Mouse (Mus musculus): ENCODE data around the gene Olfr1179. TPM values are rescaled to one million over a fixed set of nuclear protein-coding genes. Genes with fewer than 3 reads are reported as not detected.
"Not testable (repeated sequence)": the region's sequence is repeated elsewhere in the genome, so short reads cannot be mapped to it uniquely, and the experiment has no call there.

Gene Olfr1179
- total RNA-seq (2014; fragmentation: Nextera tagmentation) (not detected in 2 replicates), total RNA-seq (2017) (not detected in 2 replicates)

- no peak for ATAC-seq (replicated peaks; ENCODE audit: poor library complexity, severe bottlenecking)
Measured at GRCm38 (mm10) chr2:88406353-88406752, at the start of gene Olfr1179. Olfr1179 (minus strand) TSS chr2:88406453.

- ATAC-seq (replicated peaks; ENCODE audit: poor library complexity, severe bottlenecking), result not testable (repeated sequence)
Measured at GRCm38 (mm10) chr2:88454567-88454966, 48.3 kb upstream of the Olfr1179 start, which contains the start of gene Olfr1183. Olfr1183 (plus strand) TSS chr2:88454867.

GRCm38 (mm10) chr2:88449031-88449430 is 42.8 kb upstream of the Olfr1179 start, which contains the start of gene Gm13757:
Gm13757 (minus strand) TSS chr2:88449131.
- no peak for ATAC-seq (replicated peaks; ENCODE audit: poor library complexity, severe bottlenecking)

GRCm38 (mm10) chr2:88426071-88426470 is 19.8 kb upstream of the Olfr1179 start, which contains the start of gene Olfr1181:
Olfr1181 (minus strand) TSS chr2:88426171.
- no peak for ATAC-seq (replicated peaks; ENCODE audit: poor library complexity, severe bottlenecking)

GRCm38 (mm10) chr2:88419051-88419450 is 12.8 kb upstream of the Olfr1179 start, which contains the start of gene Olfr1180:
Olfr1180 (minus strand) TSS chr2:88419151.
- no peak for ATAC-seq (replicated peaks; ENCODE audit: poor library complexity, severe bottlenecking)

- no peak for ATAC-seq (replicated peaks; ENCODE audit: poor library complexity, severe bottlenecking)
Measured at GRCm38 (mm10) chr2:88386762-88387161, 19.5 kb downstream of the Olfr1179 start, which contains the start of gene Olfr1178. Olfr1178 (plus strand) TSS chr2:88387062.

GRCm38 (mm10) chr2:88356304-88356703 is 49.9 kb downstream of the Olfr1179 start:
- ATAC-seq (replicated peaks; ENCODE audit: poor library complexity, severe bottlenecking), result peak; percentile 55; the same call in 1 of the 2 replicates

Other genes starting within 250 kb of the Olfr1179 start
- not detected in 2 replicates for gene Olfr1168, start 224.6 kb downstream of the Olfr1179 start, total RNA-seq (2014; fragmentation: Nextera tagmentation)
- gene Olfr1168, start 224.6 kb downstream of the Olfr1179 start, total RNA-seq (2017), result not detected in 2 replicates
- gene Olfr1170, start 178.1 kb downstream of the Olfr1179 start, total RNA-seq (2014; fragmentation: Nextera tagmentation), result not detected in 2 replicates
- not detected in 2 replicates for gene Olfr1170, start 178.1 kb downstream of the Olfr1179 start, total RNA-seq (2017)
- gene Olfr1173, start 126.6 kb downstream of the Olfr1179 start, total RNA-seq (2014; fragmentation: Nextera tagmentation), result not detected in 2 replicates
- not detected in 2 replicates for gene Olfr1173, start 126.6 kb downstream of the Olfr1179 start, total RNA-seq (2017)
- gene Olfr1174-ps, start 91.3 kb downstream of the Olfr1179 start, total RNA-seq (2014; fragmentation: Nextera tagmentation), result not detected in 2 replicates
- gene Olfr1174-ps, start 91.3 kb downstream of the Olfr1179 start, total RNA-seq (2017), result not detected in 2 replicates
- not detected in 2 replicates for gene Olfr1175-ps, start 79.2 kb downstream of the Olfr1179 start, total RNA-seq (2014; fragmentation: Nextera tagmentation)
- not detected in 2 replicates for gene Olfr1175-ps, start 79.2 kb downstream of the Olfr1179 start, total RNA-seq (2017)
- gene Olfr1176, start 69.7 kb downstream of the Olfr1179 start, total RNA-seq (2014; fragmentation: Nextera tagmentation), result not detected in 2 replicates
- gene Olfr1176, start 69.7 kb downstream of the Olfr1179 start, total RNA-seq (2017), result not detected in 2 replicates
- not detected in 2 replicates for gene Olfr1177-ps, start 60.0 kb downstream of the Olfr1179 start, total RNA-seq (2014; fragmentation: Nextera tagmentation)
- not detected in 2 replicates for gene Olfr1177-ps, start 60.0 kb downstream of the Olfr1179 start, total RNA-seq (2017)
- gene Olfr1178, start 19.4 kb downstream of the Olfr1179 start, total RNA-seq (2014; fragmentation: Nextera tagmentation), result not detected in 2 replicates
- gene Olfr1178, start 19.4 kb downstream of the Olfr1179 start, total RNA-seq (2017), result not detected in 2 replicates
- gene Olfr1180, start 12.7 kb upstream of the Olfr1179 start, total RNA-seq (2014; fragmentation: Nextera tagmentation), result not detected in 2 replicates
- not detected in 2 replicates for gene Olfr1180, start 12.7 kb upstream of the Olfr1179 start, total RNA-seq (2017)
- gene Olfr1181, start 19.7 kb upstream of the Olfr1179 start, total RNA-seq (2014; fragmentation: Nextera tagmentation), result not detected in 2 replicates
- not detected in 2 replicates for gene Olfr1181, start 19.7 kb upstream of the Olfr1179 start, total RNA-seq (2017)
- not detected in 2 replicates for gene Gm13757, start 42.7 kb upstream of the Olfr1179 start, total RNA-seq (2014; fragmentation: Nextera tagmentation)
- gene Gm13757, start 42.7 kb upstream of the Olfr1179 start, total RNA-seq (2017), result not detected in 2 replicates
- not detected in 2 replicates for gene Olfr1183, start 48.4 kb upstream of the Olfr1179 start, total RNA-seq (2014; fragmentation: Nextera tagmentation)
- not detected in 2 replicates for gene Olfr1183, start 48.4 kb upstream of the Olfr1179 start, total RNA-seq (2017)
- not detected in 2 replicates for gene Olfr1184, start 77.1 kb upstream of the Olfr1179 start, total RNA-seq (2014; fragmentation: Nextera tagmentation)
- not detected in 2 replicates for gene Olfr1184, start 77.1 kb upstream of the Olfr1179 start, total RNA-seq (2017)
- not detected in 2 replicates for gene Olfr1185-ps1, start 86.9 kb upstream of the Olfr1179 start, total RNA-seq (2014; fragmentation: Nextera tagmentation)
- not detected in 2 replicates for gene Olfr1185-ps1, start 86.9 kb upstream of the Olfr1179 start, total RNA-seq (2017)
- not detected in 2 replicates for gene Olfr1186, start 112.1 kb upstream of the Olfr1179 start, total RNA-seq (2014; fragmentation: Nextera tagmentation)
- gene Olfr1186, start 112.1 kb upstream of the Olfr1179 start, total RNA-seq (2017), result not detected in 2 replicates
- not detected in 2 replicates for gene Olfr1188, start 150.5 kb upstream of the Olfr1179 start, total RNA-seq (2014; fragmentation: Nextera tagmentation)
- not detected in 2 replicates for gene Olfr1188, start 150.5 kb upstream of the Olfr1179 start, total RNA-seq (2017)
- not detected in 2 replicates for gene Olfr1189, start 180.0 kb upstream of the Olfr1179 start, total RNA-seq (2014; fragmentation: Nextera tagmentation)
- not detected in 2 replicates for gene Olfr1189, start 180.0 kb upstream of the Olfr1179 start, total RNA-seq (2017)
- not detected in 2 replicates for gene Olfr1191-ps1, start 234.1 kb upstream of the Olfr1179 start, total RNA-seq (2014; fragmentation: Nextera tagmentation)
- not detected in 2 replicates for gene Olfr1191-ps1, start 234.1 kb upstream of the Olfr1179 start, total RNA-seq (2017)
- not detected in 2 replicates for gene Olfr1192-ps1, start 242.1 kb upstream of the Olfr1179 start, total RNA-seq (2014; fragmentation: Nextera tagmentation)
- not detected in 2 replicates for gene Olfr1192-ps1, start 242.1 kb upstream of the Olfr1179 start, total RNA-seq (2017)